Mouse (Mus musculus) megakaryocyte, embryonic 14.5 days (primary cell): ENCODE measurements around the gene Schip1.

ENCODE experiments used
- FLI1 ChIP-seq: IDR thresholded peaks from 2 replicates; pipeline ENCODE4 v1.6.1; 2012; ENCODE audit warnings: low read length, inconsistent platforms, mixed read lengths
- GATA1 ChIP-seq: IDR thresholded peaks from 3 replicates; pipeline ENCODE4 v1.6.1; 2012; ENCODE audit warnings: mixed read lengths, low read length, inconsistent platforms, borderline replicate concordance

DNA sequence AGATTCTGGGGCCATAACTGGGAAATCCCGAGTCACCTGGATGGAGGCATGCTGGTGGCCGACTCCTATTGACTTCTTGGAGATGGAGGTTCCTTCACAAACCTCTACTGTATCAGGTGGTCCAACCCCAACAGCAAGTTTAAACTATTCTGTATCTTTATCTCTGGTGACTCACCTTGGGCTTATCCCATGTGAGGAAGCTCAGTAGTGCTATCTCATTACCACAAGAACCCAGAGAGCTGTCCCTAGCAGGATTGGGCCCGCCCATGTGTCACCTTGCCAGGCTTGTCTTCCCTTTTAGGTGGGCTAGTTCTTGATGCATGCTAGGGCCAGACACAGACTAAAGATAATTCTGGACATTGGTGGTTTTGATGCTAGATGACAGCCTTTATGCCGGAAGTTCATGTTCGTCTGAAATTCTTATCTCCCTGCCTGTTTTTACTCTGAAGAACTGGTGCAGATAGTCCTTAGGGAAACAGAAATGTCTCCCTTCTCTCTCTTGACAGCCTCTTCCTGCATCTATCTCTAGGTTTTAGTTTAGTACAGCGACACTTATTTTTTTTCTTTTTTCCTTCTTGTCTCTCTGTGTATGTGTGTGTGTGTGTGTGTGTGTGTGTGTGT is 435.0 kb downstream of the Schip1 start:
- no peak; the same call in 2 of the 3 replicates for TF ChIP-seq GATA1
- no peak for TF ChIP-seq FLI1
